Mouse (Mus musculus) thymus, adult 2 months (tissue): ENCODE data around the gene Ppp1r8. TPM values are rescaled to one million over a fixed set of nuclear protein-coding genes. Genes with fewer than 3 reads are reported as not detected.

Experiments used
- DNase-seq: peaks from one replicate; pipeline ENCODE4 v3.0.0; 2021
- H3K27ac ChIP-seq: fragments of 200-500 bp; 2 replicates; pipeline ENCODE4 v1.5.1; 2012; ENCODE audit warnings: low read length, control low read depth; ENCODE audit not compliant: control insufficient read depth, insufficient read depth
- H3K27me3 ChIP-seq: fragments of 200-500 bp; 2 replicates; pipeline ENCODE4 v1.6.1; 2012; ENCODE audit warnings: mild to moderate bottlenecking, low read length, moderate library complexity, mixed read lengths; ENCODE audit not compliant: control insufficient read depth, insufficient read depth
- H3K36me3 ChIP-seq: fragments of 200-500 bp; 2 replicates; pipeline ENCODE4 v1.6.1; 2012; ENCODE audit warnings: mild to moderate bottlenecking, low read length, moderate library complexity; ENCODE audit not compliant: control insufficient read depth, insufficient read depth
- H3K4me1 ChIP-seq: fragments of 200-500 bp; replicated peaks from 2 replicates; pipeline ENCODE4 v1.6.1; 2012; ENCODE audit warnings: low read length; ENCODE audit not compliant: control insufficient read depth, insufficient read depth
- H3K4me3 ChIP-seq: fragments of 200-500 bp; 2 replicates; pipeline ENCODE4 v1.5.1; 2012; ENCODE audit warnings: mild to moderate bottlenecking, low read length, control low read depth, moderate library complexity; ENCODE audit not compliant: control insufficient read depth, insufficient read depth
- CTCF ChIP-seq: fragments of 200-500 bp; IDR thresholded peaks from 2 replicates; pipeline ENCODE4 v1.5.1; 2012; ENCODE audit warnings: mild to moderate bottlenecking, control low read depth, low read length, moderate library complexity, borderline replicate concordance; ENCODE audit not compliant: control insufficient read depth, poor library complexity, insufficient read depth; ENCODE audit errors: extremely low read depth
- POLR2A ChIP-seq: fragments of 200-500 bp; IDR thresholded peaks from 2 replicates; pipeline ENCODE4 v1.6.1; 2012; ENCODE audit warnings: mild to moderate bottlenecking, low read length, control low read depth, moderate library complexity; ENCODE audit not compliant: control insufficient read depth, poor library complexity, insufficient read depth; ENCODE audit errors: extremely low read depth
- WGBS: fragments of 180-500 bp; shearing (Covaris S2); methylation state at CpG from one replicate; pipeline ENCODE4 v1.1.7; 2018; 5-methylcytosine and 5-hydroxymethylcytosine counted together
- polyA plus RNA-seq: library from polyadenylated mRNA; depleted of rRNA; stranded (reverse); fragments of >200 nt; gene quantifications from 2 replicates; pipeline ENCODE4 v1.2.3, GENCODE M21; 2012

Gene Ppp1r8
- polyA plus RNA-seq, 1 experiment: 74.4 TPM

GRCm38 (mm10) chr4:132873481-132874362 lies 30.8 kb upstream of the Ppp1r8 start:
- H3K36me3 ChIP-seq: peaks cover 24% of the 10 kb centered on the region
- no peak for DNase-seq

GRCm38 (mm10) chr4:132871116-132871515 lies 28.1 kb upstream of the Ppp1r8 start:
- Histone ChIP-seq H3K36me3 (peaks cover 49% of the 10 kb centered on the region), H3K4me1 (no peaks in the 10 kb centered on the region), H3K27ac (no peak overlapping the region), H3K27me3 (no peaks in the 10 kb centered on the region), H3K4me3 (no peak overlapping the region)
- WGBS: 98% methylated on average over 3 of the region's 3 CpGs
- no peak for TF ChIP-seq POLR2A
- TF ChIP-seq CTCF: no peak
- no peak for DNase-seq

More at GRCm38 (mm10) chr4:132873481-132874362, 30.8 kb upstream of the Ppp1r8 start:
- H3K4me1 ChIP-seq: no peaks in the 10 kb centered on the region
- no peak overlapping the region for H3K27ac ChIP-seq
- 91% methylated on average over 11 of the region's 11 CpGs for WGBS
- H3K27me3 ChIP-seq: no peaks in the 10 kb centered on the region
- TF ChIP-seq POLR2A (no peak), CTCF (no peak)
- no peak overlapping the region for H3K4me3 ChIP-seq

GRCm38 (mm10) chr4:132864856-132865255 lies 21.9 kb upstream of the Ppp1r8 start:
- peaks cover 58% of the 10 kb centered on the region for H3K36me3 ChIP-seq
- TF ChIP-seq CTCF: no peak
- no peak for TF ChIP-seq POLR2A
- H3K27ac ChIP-seq: no peak overlapping the region
- no peaks in the 10 kb centered on the region for H3K4me1 ChIP-seq
- no peak overlapping the region for H3K4me3 ChIP-seq
- DNase-seq: no peak
- no peaks in the 10 kb centered on the region for H3K27me3 ChIP-seq
- WGBS: 98% methylated on average over 2 of the region's 2 CpGs

DNA sequence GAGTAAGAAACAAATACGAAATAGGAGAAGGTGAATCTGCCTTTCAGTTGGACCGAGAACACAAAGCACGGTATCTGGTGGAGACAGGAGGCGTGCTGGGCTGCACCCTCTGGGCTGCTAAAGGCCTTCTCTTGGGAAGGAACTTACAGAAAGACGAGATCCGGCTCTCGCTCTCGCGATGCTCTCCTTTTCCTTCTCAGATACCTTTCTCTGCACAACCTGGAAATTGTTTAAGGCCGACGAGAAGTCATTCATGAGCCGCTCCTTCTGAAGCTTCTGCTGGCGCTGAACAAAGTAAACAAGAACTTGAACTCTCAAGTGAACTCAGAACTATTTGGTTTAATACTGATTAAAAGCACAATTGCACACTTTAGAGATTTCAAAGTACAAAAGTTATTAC lies 20.0 kb upstream of the Ppp1r8 start:
- H3K27ac ChIP-seq: no peak overlapping the region
- no peak for TF ChIP-seq POLR2A
- no peak for TF ChIP-seq CTCF
- H3K4me3 ChIP-seq: no peak overlapping the region
- H3K27me3 ChIP-seq: no peaks in the 10 kb centered on the region
- peaks cover 51% of the 10 kb centered on the region for H3K36me3 ChIP-seq
- no peak for DNase-seq
- WGBS: 96% methylated on average over 13 of the region's 13 CpGs
- H3K4me1 ChIP-seq: no peaks in the 10 kb centered on the region

DNA sequence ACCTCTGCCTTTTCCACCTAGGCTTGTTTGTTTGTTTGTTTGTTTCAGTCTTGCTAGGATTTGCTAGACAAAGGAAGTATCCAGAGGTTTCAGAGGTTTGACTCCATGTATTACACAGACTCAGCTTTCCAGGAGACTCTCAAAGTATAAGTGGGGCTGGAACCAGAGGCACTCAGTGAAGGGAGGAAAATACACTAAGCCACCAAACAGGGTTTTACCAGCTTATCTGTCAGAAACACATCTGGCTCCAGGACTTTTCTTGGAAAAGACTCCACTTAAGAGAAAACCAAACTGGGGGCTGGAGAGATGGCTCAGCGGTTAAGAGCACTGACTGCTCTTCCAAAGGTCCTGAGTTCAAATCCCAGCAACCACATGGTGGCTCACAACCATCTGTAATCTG lies 17.9 kb upstream of the Ppp1r8 start:
- 97% methylated on average over 1 of the region's 1 CpGs for WGBS
- no peak for DNase-seq
- Histone ChIP-seq H3K27ac (no peak overlapping the region), H3K4me1 (no peaks in the 10 kb centered on the region), H3K27me3 (no peaks in the 10 kb centered on the region), H3K4me3 (no peak overlapping the region), H3K36me3 (peaks cover 49% of the 10 kb centered on the region)
- TF ChIP-seq POLR2A: no peak
- TF ChIP-seq CTCF: no peak

DNA sequence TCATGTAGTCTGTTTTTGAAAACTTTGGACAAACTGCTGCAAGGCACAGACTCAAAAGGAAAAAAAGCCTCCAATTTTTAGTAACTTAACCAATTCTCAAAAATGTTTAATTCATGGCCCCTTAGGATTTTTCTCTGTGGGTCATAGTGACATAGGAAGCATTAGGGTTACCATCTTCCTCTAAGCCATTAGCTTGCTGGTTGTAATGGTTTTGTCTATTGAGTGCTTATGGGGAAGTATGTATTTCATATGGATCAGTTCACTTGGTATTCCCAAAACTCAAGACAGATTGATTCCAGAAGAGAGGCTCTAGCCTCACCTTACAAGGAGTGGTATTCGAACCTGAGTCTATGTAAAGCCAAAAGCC lies 719 bp upstream of the Ppp1r8 start:
- Histone ChIP-seq H3K27me3 (no peaks in the 10 kb centered on the region), H3K4me1 (peaks cover 6% of the 10 kb centered on the region; the same call in 1 of the 2 replicates), H3K36me3 (peaks cover 17% of the 10 kb centered on the region), H3K27ac (no peak overlapping the region), H3K4me3 (no peak overlapping the region)
- DNase-seq: no peak
- 97% methylated on average over 1 of the region's 1 CpGs for WGBS
- no peak for TF ChIP-seq CTCF
- no peak for TF ChIP-seq POLR2A
